Mouse (Mus musculus) midbrain, postnatal 0 days (tissue): Measurements from ENCODE around the gene Tekt1. TPM values are rescaled to one million over a fixed set of nuclear protein-coding genes. Genes with fewer than 3 reads are reported as not detected.

Source experiments
- ATAC-seq: fragments of 200-750 bp; cut with Nextera tagmentation; 2 replicates; pipeline ENCODE4 v1.8.0; 2017; ENCODE audit warnings: moderate number of reproducible peaks, mild to moderate bottlenecking, moderate TSS enrichment, moderate library complexity; ENCODE audit not compliant: low FRiP score
- DNase-seq: peaks from one replicate; pipeline ENCODE4 v3.0.0-alpha.2; 2015; ENCODE audit warnings: low spot score
- H3K27ac ChIP-seq: fragments of 300-500 bp; sonication (generic); 2 replicates; pipeline ENCODE4 v1.5.1; 2014; ENCODE audit warnings: low read depth, mild to moderate bottlenecking, low read length, mixed read lengths
- H3K27me3 ChIP-seq: fragments of 300-500 bp; sonication (generic); 2 replicates; pipeline ENCODE4 v1.6.1; 2014; ENCODE audit warnings: low read length, control low read depth, mixed read lengths; ENCODE audit not compliant: insufficient read depth
- H3K36me3 ChIP-seq: fragments of 300-500 bp; sonication (generic); 2 replicates; pipeline ENCODE4 v1.6.1; 2014; ENCODE audit warnings: low read length, control low read depth, mixed read lengths; ENCODE audit not compliant: insufficient read depth
- H3K4me1 ChIP-seq: fragments of 300-500 bp; sonication (generic); 2 replicates; pipeline ENCODE4 v1.6.1; 2014; ENCODE audit warnings: mild to moderate bottlenecking, control low read depth, antibody characterized with exemption, low read length, mixed read lengths; ENCODE audit not compliant: insufficient read depth
- H3K4me2 ChIP-seq: fragments of 300-500 bp; sonication (generic); 2 replicates; pipeline ENCODE4 v1.6.1; 2014; ENCODE audit warnings: low read depth, mild to moderate bottlenecking, low read length, mixed read lengths; ENCODE audit not compliant: poor library complexity, severe bottlenecking
- H3K4me3 ChIP-seq: fragments of 300-500 bp; sonication (generic); 2 replicates; pipeline ENCODE4 v1.5.1; 2014; ENCODE audit warnings: low read depth, mild to moderate bottlenecking, low read length, moderate library complexity
- H3K9ac ChIP-seq: fragments of 300-500 bp; sonication (generic); replicated peaks from 2 replicates; pipeline ENCODE4 v1.6.1; 2014; ENCODE audit warnings: mild to moderate bottlenecking, low read length, moderate library complexity, mixed read lengths; ENCODE audit not compliant: poor library complexity, severe bottlenecking
- H3K9me3 ChIP-seq: fragments of 300-500 bp; sonication (generic); 2 replicates; pipeline ENCODE4 v1.6.1; 2016; ENCODE audit warnings: low read length, control low read depth
- CTCF ChIP-seq: IDR thresholded peaks from 2 replicates; pipeline ENCODE4 v1.5.1; 2016; ENCODE audit warnings: antibody characterized with exemption, mild to moderate bottlenecking
- WGBS: fragments of 180-500 bp; shearing (Covaris S2); extraction: QIAGEN DNeasy Blood & Tissue Kit; methylation state at CpG from one replicate; pipeline ENCODE4 v1.1.7; 2014; 5-methylcytosine and 5-hydroxymethylcytosine counted together
- microRNA-seq: library from miRNA; unstranded; fragments of <30 nt; microRNA quantifications from one replicate; pipeline ENCODE4, GENCODE M21; 2016; ENCODE audit warnings: borderline number of aligned reads
- polyA plus RNA-seq: library from polyadenylated mRNA; unstranded; fragments of >200 nt; fragmentation: Nextera tagmentation; extraction: Ambion mirVana; gene quantifications from 2 replicates; pipeline ENCODE4 v1.2.1, GENCODE M21; 2015
- total RNA-seq: library from RNA; depleted of rRNA; stranded (reverse); fragments of >200 nt; gene quantifications from 2 replicates; pipeline ENCODE4 v1.2.3, GENCODE M21; 2014; rRNA removed

Tekt1 gene
- total and polyA plus RNA-seq, 2 experiments from 2014 or later, result 6.9 to 10.3 TPM

DNA sequence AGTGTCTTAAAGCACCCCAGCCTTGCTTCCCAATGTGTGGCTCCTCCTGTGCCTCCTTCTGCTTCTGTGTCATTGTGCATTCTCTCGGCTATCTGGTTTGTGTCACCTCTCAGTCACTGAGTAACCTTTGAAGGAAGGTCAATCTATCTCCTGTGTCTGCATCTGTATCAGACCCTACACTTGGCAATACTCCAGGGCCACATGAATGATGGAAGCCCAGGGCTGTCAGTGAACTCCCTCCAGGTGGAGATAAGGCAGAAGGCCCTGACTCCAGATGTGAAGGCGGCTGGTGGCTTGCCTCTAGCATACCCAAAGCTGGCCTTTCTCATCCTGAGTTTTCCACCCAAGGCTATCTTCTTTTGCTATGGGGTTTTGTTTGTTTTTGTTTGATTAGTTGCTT lies 53.3 kb downstream of the Tekt1 start:
- no peaks in the 10 kb centered on the region for H3K9me3 ChIP-seq
- TF ChIP-seq CTCF, result no peak
- 86% methylated on average over 2 of the region's 2 CpGs for WGBS

DNA sequence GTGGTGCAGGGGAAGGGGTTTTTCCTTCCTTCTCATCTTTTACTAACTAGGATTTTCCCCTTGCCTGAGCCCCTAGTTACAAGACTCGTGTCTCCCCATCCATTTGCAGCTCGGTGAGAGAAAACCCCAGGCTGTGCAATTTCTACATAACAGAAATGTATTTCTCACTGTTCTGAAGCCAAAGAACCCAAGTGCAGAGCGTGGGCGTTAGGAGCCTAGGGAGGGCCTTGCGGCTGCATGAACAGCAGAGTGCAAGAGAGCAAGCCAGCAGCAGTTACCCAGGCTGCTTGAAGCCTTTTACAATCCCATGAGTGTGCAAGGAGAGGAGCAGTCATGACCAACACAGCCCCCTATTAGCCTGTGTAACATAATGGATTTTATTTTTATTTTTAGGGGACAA lies 54.8 kb downstream of the Tekt1 start:
- Histone ChIP-seq H3K9me3 (no peaks in the 10 kb centered on the region), H3K4me1 (no peaks in the 10 kb centered on the region), H3K27me3 (no peaks in the 10 kb centered on the region), H3K4me3 (no peak overlapping the region), H3K4me2 (no peak overlapping the region), H3K36me3 (no peaks in the 10 kb centered on the region), H3K27ac (no peak overlapping the region), H3K9ac (no peak overlapping the region)
- TF ChIP-seq CTCF, result no peak
- ATAC-seq, result no peak
- 78% methylated on average over 5 of the region's 5 CpGs for WGBS
- DNase-seq, result no peak

More for the DNA sequence above, 53.3 kb downstream of the Tekt1 start:
- no peak overlapping the region for H3K4me3 ChIP-seq
- no peak for ATAC-seq
- DNase-seq, result no peak
- no peak overlapping the region for H3K27ac ChIP-seq
- H3K9ac ChIP-seq, result no peak overlapping the region
- H3K36me3 ChIP-seq, result no peaks in the 10 kb centered on the region
- H3K27me3 ChIP-seq, result peaks cover 2% of the 10 kb centered on the region; the same call in 1 of the 2 replicates
- H3K4me1 ChIP-seq, result no peaks in the 10 kb centered on the region
- no peak overlapping the region for H3K4me2 ChIP-seq

DNA sequence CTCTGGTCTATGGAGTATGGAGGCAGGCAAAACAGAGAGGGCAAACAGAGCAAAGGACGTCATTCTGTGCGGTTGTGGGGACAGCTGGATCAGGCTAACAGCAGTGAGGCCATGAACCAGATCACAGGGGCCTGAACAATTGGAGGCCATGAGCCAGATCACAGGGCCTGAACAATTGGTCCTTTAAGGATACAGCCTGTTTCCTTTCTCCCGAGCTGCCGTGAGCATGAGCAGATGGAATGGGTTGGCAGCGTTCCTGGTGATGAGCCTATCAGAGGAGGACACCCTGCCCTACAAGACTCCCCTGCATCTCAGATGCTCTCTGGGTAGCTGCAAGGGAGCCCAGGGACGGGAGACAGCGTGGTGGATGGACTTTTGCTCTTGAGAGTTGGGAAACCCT lies 60.0 kb downstream of the Tekt1 start:
- H3K4me1 ChIP-seq, result no peaks in the 10 kb centered on the region
- peak overlapping the region; percentile 9; the same call in 1 of the 2 replicates for H3K4me3 ChIP-seq
- DNase-seq (no peak), ATAC-seq (no peak)
- H3K27ac ChIP-seq, result no peak overlapping the region
- WGBS, result 83% methylated on average over 7 of the region's 7 CpGs
- peak overlapping the region; percentile 24; the same call in 1 of the 2 replicates for H3K4me2 ChIP-seq
- H3K9ac ChIP-seq, result no peak overlapping the region
- TF ChIP-seq CTCF, result no peak
- H3K27me3 ChIP-seq, result no peaks in the 10 kb centered on the region
- no peaks in the 10 kb centered on the region for H3K9me3 ChIP-seq
- H3K36me3 ChIP-seq, result no peaks in the 10 kb centered on the region

DNA sequence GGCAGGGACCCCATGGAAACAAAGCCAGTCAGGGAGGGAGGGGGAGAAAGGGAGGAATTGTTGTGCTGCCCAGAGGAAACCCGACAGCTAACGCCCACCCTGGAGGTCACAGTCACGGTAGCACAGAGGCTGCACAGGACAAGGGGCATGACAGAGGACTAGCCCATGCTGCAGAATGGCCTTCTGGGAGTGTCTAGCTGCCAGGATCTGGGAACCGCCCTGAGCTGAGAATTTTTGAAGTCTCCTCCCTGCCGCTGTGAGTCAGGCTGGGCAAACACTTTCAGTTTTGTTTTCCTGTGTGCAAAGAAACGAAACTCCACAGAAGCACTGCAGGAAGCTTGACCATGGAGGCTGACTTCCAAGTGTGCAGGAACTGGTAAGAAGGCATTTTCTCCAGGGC lies 60.9 kb downstream of the Tekt1 start, which contains the start of gene Xaf1:
Gene Xaf1 (plus strand): TSS at position 296 of the 400 bp plus-strand sequence.
- peak within 1 kb of the TSS; percentile 9; the same call in 1 of the 2 replicates for H3K4me3 ChIP-seq
- H3K27me3 ChIP-seq, result no peaks in the 10 kb centered on the region

More for the DNA sequence above, 60.9 kb downstream of the Tekt1 start, which contains the start of gene Xaf1:
- 30% methylated on average over 6 of the region's 6 CpGs for WGBS
- H3K4me2 ChIP-seq, result peak within 1 kb of the TSS; percentile 24; the same call in 1 of the 2 replicates
- no peak within 1 kb of the TSS for H3K9ac ChIP-seq
- no peaks in the 10 kb centered on the region for H3K4me1 ChIP-seq
- ATAC-seq (no peak), DNase-seq (peak; percentile 14)
- TF ChIP-seq CTCF, result no peak
- H3K36me3 ChIP-seq, result no peaks in the 10 kb centered on the region
- no peaks in the 10 kb centered on the region for H3K9me3 ChIP-seq
- no peak within 1 kb of the TSS for H3K27ac ChIP-seq

Small RNAs within 50 kb of the gene (microRNA-seq; reads per million reads assigned to microRNA genes)
- gene Mir6338, result not detected

Other genes with a start within 250 kb of the Tekt1 start
- gene Pitpnm3, start 226.7 kb downstream of the Tekt1 start, total RNA-seq, result 29.6 and 33.0 TPM in 2 replicates
- gene Pitpnm3, start 226.7 kb downstream of the Tekt1 start, polyA plus RNA-seq, result 7.2 and 7.9 TPM in 2 replicates
- gene Gm43951, start 155.6 kb downstream of the Tekt1 start, total RNA-seq, result 2.5 and 2.6 TPM in 2 replicates
- gene Gm43951, start 155.6 kb downstream of the Tekt1 start, polyA plus RNA-seq, result 1.1 and 1.5 TPM in 2 replicates
- 16.6 and 21.9 TPM in 2 replicates for gene 4933427D14Rik, start 155.0 kb downstream of the Tekt1 start, total RNA-seq
- gene 4933427D14Rik, start 155.0 kb downstream of the Tekt1 start, polyA plus RNA-seq, result 13.7 and 20.6 TPM in 2 replicates
- 54.1 and 57.7 TPM in 2 replicates for gene Txndc17, start 154.9 kb downstream of the Tekt1 start, total RNA-seq
- 137 TPM in 2 replicates for gene Txndc17, start 154.9 kb downstream of the Tekt1 start, polyA plus RNA-seq
- gene Med31, start 146.8 kb downstream of the Tekt1 start, total RNA-seq, result 21.4 and 26.5 TPM in 2 replicates
- 40.7 and 42.4 TPM in 2 replicates for gene Med31, start 146.8 kb downstream of the Tekt1 start, polyA plus RNA-seq
- 4.8 and 6.2 TPM in 2 replicates for gene Slc13a5, start 95.2 kb downstream of the Tekt1 start, total RNA-seq
- 4.5 and 5.9 TPM in 2 replicates for gene Slc13a5, start 95.2 kb downstream of the Tekt1 start, polyA plus RNA-seq
- 0.93 and 3.9 TPM in 2 replicates for gene Xaf1, start 60.8 kb downstream of the Tekt1 start, total RNA-seq
- gene Xaf1, start 60.8 kb downstream of the Tekt1 start, polyA plus RNA-seq, result 5.6 and 6.0 TPM in 2 replicates
- not detected in 2 replicates for gene Fbxo39, start 48.0 kb downstream of the Tekt1 start, total RNA-seq
- not detected in 2 replicates for gene Fbxo39, start 48.0 kb downstream of the Tekt1 start, polyA plus RNA-seq
- gene Smtnl2, start 49.3 kb upstream of the Tekt1 start, total RNA-seq, result 18.0 and 18.6 TPM in 2 replicates
- 11.0 and 13.3 TPM in 2 replicates for gene Smtnl2, start 49.3 kb upstream of the Tekt1 start, polyA plus RNA-seq
- 1.4 TPM in 1 of 2 replicates, not detected in the other for gene Ggt6, start 73.1 kb upstream of the Tekt1 start, total RNA-seq
- gene Ggt6, start 73.1 kb upstream of the Tekt1 start, polyA plus RNA-seq, result not detected in 2 replicates
- gene Mybbp1a, start 78.9 kb upstream of the Tekt1 start, total RNA-seq, result 25.9 and 30.7 TPM in 2 replicates
- 50.0 and 50.4 TPM in 2 replicates for gene Mybbp1a, start 78.9 kb upstream of the Tekt1 start, polyA plus RNA-seq
- 46.2 and 56.8 TPM in 2 replicates for gene Spns2, start 127.5 kb upstream of the Tekt1 start, total RNA-seq
- 7.7 TPM in 2 replicates for gene Spns2, start 127.5 kb upstream of the Tekt1 start, polyA plus RNA-seq
- gene Spns3, start 188.1 kb upstream of the Tekt1 start, total RNA-seq, result 0.22 and 0.24 TPM in 2 replicates
- not detected in 2 replicates for gene Spns3, start 188.1 kb upstream of the Tekt1 start, polyA plus RNA-seq
- 44.2 and 46.0 TPM in 2 replicates for gene Ube2g1, start 244.8 kb upstream of the Tekt1 start, total RNA-seq
- gene Ube2g1, start 244.8 kb upstream of the Tekt1 start, polyA plus RNA-seq, result 57.3 and 64.5 TPM in 2 replicates